Comparison of ENCODE assay signal across 23 mouse cellular contexts in the genomic region with DNA sequence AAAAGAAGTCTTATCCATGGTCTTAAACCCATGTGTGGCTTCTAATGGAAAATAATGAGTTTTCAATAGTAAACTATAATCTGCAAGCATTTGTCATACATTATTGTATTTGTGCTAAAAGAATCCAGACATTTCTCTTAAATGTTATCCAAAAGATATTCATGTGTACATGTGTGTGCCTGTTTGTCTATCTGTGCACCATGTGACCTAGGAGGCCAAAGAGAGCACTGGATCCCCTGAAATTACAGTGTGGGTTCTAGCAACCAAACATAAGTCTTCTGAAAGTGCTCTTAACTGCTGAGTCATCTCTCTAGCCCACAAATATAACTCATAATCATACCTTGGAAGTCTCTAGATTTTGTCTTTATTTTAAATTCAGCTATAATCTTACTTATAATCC.
"Had no signal": no experiment of that assay in that cellular context is flagged by ENCODE, and none has a peak within 500 bp of the region (broad histone marks: within the 10 kb centered on the region; RNA-seq: fewer than 3 reads in every experiment).

No protein-coding gene starts in this region.

- H3K27me3 ChIP-seq: heart, embryonic 12.5 days; hindbrain, embryonic 12.5 days; intestine, embryonic 15.5 days; limb, embryonic 13.5 days; limb, embryonic 15.5 days; liver, embryonic 12.5 days had no signal

- DNase-seq: gastrocnemius, postnatal 14 days; gastrocnemius, postnatal 36 days; heart, adult 18-20 months; heart, postnatal 10 days; heart, postnatal 4 days; kidney, adult 18-20 months; kidney, adult 8-10 months; kidney, postnatal 10 days; kidney, postnatal 25 days; kidney, postnatal 4 days; layer of hippocampus, adult 9-11 months; layer of hippocampus, postnatal 36 days; left cerebral cortex, postnatal 4 days had no signal

- H3K4me3 ChIP-seq: heart, embryonic 10.5 days; heart, embryonic 12.5 days; hindbrain, embryonic 10.5 days; hindbrain, embryonic 12.5 days; intestine, embryonic 15.5 days; layer of hippocampus, adult 2 months; limb, embryonic 13.5 days; limb, embryonic 15.5 days; liver, embryonic 12.5 days had no signal

- H3K4me2 ChIP-seq: heart, embryonic 12.5 days; hindbrain, embryonic 12.5 days; hindbrain, embryonic 14.5 days; intestine, embryonic 15.5 days; limb, embryonic 13.5 days; limb, embryonic 15.5 days; liver, embryonic 12.5 days had no signal
